Mouse (Mus musculus) urinary bladder, adult 2 months (tissue): ENCODE measurements around the gene Ugt1a8. TPM values are rescaled to one million over a fixed set of nuclear protein-coding genes. Genes with fewer than 3 reads are reported as not detected.
A peak's percentile ranks its signal among the peaks of the same experiment; 100 is the strongest.

Experiments used
- DNase-seq: peaks from one replicate; pipeline ENCODE4 v3.0.0; 2022; ENCODE audit warnings: low spot score
- polyA plus RNA-seq: library from polyadenylated mRNA; depleted of rRNA; stranded (reverse); fragments of >200 nt; gene quantifications from 2 replicates; pipeline ENCODE4 v1.2.3, GENCODE M21; 2012

Gene Ugt1a8
- polyA plus RNA-seq, 1 experiment: not detected

- no peak for DNase-seq
These were observed 98.8 kb downstream of the Ugt1a8 start for GRCm38 (mm10) chr1:88186325-88186935.

DNA sequence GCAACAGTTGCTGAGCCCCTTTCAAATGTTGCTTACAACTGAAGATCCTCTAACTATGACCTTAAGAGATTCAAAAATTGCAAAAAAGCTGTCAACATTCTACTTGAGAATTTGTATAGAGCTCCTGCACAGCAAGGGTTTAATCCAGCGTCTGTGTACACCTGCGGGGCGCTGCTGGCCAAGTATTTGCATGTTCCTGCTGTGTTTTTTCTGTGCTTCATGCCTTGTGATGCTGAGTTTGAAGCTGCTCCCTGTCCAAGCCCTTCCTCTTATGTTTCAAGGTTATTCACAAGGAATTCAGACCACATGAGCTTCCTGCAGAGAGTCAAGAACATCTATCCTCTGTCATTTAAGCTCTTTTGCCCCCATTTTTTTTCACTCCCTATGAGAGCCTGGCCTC is 104.5 kb downstream of the Ugt1a8 start:
- DNase-seq: no peak

- no peak for DNase-seq
These were observed 108.1 kb downstream of the Ugt1a8 start for GRCm38 (mm10) chr1:88195687-88196086.

- no peak for DNase-seq
These were observed 109.8 kb downstream of the Ugt1a8 start for GRCm38 (mm10) chr1:88197443-88197842.

- DNase-seq: no peak
These were observed 112.4 kb downstream of the Ugt1a8 start for GRCm38 (mm10) chr1:88199996-88200395.

GRCm38 (mm10) chr1:88200456-88200855 is 112.8 kb downstream of the Ugt1a8 start, which contains the start of gene Ugt1a2:
Ugt1a2 (plus strand) TSS chr1:88200601.
- no peak for DNase-seq

- no peak for DNase-seq
These were observed 117.8 kb downstream of the Ugt1a8 start, which contains the start of gene Dnajb3 for GRCm38 (mm10) chr1:88205294-88205922. Dnajb3 (minus strand) TSS chr1:88205782.

GRCm38 (mm10) chr1:88206843-88207479 is 119.3 kb downstream of the Ugt1a8 start:
- no peak for DNase-seq

DNA sequence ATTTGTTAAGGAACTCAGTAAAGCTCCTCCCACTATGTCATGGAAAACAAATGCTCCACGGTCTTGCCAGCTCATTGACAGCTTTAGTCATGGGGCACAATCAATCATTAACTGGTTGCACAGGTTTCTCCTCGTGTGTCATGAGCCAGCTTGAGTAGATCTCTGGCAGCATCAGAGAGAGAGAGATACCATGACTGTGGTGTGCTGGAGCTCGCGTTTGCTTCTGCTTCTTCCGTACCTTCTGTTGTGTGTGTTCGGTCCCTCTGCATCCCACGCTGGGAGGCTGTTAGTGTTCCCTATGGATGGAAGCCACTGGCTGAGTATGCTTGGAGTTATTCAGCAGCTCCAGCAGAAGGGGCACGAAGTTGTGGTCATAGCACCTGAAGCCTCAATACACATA is 124.2 kb downstream of the Ugt1a8 start, which contains the start of gene Ugt1a1:
Gene Ugt1a1 (plus strand): TSS at position 148 of the 400 bp plus-strand sequence.
- DNase-seq: peak; percentile 53

DNA sequence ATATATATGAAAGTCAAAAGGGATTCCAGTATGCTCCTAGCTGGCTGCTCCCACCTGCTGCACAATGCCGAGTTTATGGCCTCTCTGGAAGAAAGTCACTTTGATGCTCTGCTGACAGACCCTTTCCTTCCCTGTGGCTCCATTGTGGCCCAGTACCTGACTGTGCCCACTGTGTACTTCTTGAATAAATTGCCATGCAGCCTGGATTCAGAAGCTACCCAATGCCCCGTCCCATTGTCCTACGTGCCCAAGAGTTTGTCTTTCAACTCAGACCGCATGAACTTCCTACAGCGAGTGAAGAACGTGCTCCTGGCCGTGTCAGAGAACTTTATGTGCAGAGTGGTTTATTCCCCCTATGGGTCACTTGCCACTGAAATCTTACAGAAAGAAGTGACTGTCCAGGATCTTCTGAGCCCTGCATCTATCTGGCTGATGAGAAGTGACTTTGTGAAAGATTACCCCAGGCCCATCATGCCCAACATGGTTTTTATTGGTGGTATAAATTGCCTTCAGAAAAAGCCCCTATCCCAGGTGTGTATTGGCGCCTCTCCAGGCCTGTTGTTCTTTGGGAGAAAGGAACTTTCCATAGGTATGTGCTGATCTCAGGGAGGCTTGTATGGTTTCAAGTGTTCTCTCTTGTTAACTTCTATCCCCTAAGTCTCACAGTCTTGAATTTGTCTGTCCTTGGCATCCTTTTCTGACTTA is 124.9 kb downstream of the Ugt1a8 start:
- DNase-seq: no peak

DNA sequence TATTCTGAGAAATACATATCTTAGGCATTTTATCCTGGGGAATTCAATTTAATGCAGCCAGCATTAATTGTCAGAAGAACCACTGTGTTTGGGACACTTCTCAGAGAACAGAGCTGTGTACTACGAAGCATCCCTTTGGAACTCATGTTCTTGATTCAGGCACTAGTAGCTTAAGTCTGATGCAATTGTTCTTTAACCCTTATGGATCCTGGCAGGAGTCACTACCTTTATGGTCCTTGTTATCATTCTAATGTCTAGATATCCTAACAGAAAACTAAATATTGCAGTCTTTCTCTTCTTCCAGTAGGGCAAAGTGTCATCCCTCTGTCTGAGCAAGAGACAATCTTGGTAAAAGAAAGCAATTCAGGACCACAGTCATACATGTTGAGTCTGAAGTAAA is 125.4 kb downstream of the Ugt1a8 start:
- DNase-seq: no peak

- DNase-seq: no peak
These were observed 126.3 kb downstream of the Ugt1a8 start for GRCm38 (mm10) chr1:88213766-88214461.

- no peak for DNase-seq
These were observed 126.9 kb downstream of the Ugt1a8 start for GRCm38 (mm10) chr1:88214462-88214952.

DNA sequence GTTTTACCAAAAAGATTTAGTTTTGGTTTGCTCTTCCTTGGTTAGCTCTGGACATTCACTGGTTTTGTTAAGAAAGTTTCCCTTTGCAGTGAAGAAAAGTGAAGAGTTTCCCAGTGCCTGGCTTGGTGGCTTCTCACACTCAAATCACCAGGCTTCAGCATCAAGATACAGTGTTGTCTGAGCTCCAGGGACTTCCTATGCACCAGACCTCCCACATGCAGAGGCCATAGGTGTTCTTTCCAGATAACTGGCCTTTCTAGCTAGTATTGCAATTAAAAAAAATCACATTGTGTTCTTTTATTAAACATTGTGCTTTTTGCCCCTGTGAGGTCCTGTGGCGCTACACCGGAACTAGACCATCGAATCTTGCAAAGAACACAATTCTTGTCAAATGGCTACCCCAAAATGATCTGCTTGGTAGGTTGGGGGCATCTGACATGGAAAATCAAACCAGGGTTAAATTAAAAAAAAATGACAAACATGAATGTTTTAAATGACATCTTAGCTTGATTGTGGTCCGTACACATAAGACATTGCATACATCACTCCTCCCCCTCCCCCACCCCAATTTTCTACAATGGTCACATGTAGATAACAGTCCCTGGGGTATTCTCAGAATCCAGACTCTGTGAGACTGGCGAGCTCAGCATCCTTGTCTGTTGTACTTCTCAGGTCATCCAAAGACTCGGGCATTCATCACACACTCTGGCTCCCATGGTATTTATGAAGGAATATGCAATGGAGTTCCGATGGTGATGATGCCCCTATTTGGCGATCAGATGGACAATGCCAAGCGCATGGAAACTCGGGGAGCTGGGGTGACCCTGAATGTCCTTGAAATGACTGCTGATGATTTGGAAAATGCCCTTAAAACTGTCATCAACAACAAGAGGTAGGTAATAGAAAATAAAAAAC is 128.1 kb downstream of the Ugt1a8 start:
- no peak for DNase-seq

DNA sequence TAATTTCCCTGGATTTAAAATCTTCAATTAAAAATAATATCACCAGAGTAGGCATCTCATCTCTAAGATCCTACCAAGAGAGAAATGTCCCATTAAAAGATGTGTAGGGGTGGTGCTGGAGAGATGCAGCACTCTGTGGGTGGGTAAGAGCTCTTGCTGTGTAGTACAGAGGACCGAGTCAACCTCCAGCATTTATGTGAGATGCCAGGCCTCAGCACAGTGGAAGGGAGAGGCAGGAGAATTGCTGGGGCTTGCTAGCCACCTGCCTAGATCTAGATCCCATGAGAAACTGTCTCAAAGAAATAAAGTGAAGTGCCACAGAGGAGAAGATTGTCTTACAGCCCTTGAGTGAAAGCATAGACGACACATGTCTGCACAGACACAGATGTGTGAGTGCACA is 128.9 kb downstream of the Ugt1a8 start:
- no peak for DNase-seq

- no peak for DNase-seq
These were observed 129.5 kb downstream of the Ugt1a8 start for GRCm38 (mm10) chr1:88217144-88217543.

DNA sequence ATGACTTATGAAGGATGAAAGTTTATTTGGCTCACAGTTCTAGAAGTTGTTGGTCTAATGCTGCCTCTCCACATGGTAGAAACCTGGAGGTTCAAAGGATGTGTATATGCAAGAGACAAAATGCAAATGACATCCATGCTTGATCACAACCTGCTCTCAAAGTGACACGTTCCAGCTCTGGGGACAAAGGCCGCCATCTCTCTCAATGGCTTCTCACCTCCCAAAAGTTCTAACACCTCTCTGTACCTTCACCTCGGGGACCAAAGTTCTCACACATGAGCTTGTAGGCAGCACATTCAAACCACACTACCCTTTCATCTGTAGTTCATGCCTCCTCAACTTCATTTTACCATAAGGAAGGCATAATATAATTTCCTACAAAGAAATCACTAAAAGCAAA is 130.0 kb downstream of the Ugt1a8 start:
- no peak for DNase-seq

- no peak for DNase-seq
These were observed 130.4 kb downstream of the Ugt1a8 start for GRCm38 (mm10) chr1:88218051-88218450.

- no peak for DNase-seq
These were observed 131.0 kb downstream of the Ugt1a8 start for GRCm38 (mm10) chr1:88218591-88218990.

GRCm38 (mm10) chr1:88219054-88219453 is 131.4 kb downstream of the Ugt1a8 start:
- DNase-seq: no peak
